Mouse (Mus musculus) heart, postnatal 10 days (tissue): ENCODE measurements around the gene Eps15. TPM values are rescaled to one million over a fixed set of nuclear protein-coding genes. Genes with fewer than 3 reads are reported as not detected.

Source experiments
- DNase-seq, 2 experiments: peaks; one replicate each; pipeline ENCODE4 v3.0.0; 2021
- intact Hi-C: fragments of 180-260 bp; cut with DNase I; formaldehyde crosslinking; loops from one replicate; pipeline ENCODE4 v1.15.1; 2025
- total RNA-seq, 2 experiments: library from RNA; stranded (reverse); gene quantifications; 2 replicates each; pipeline ENCODE4 v1.2.3; 2021

Eps15 gene
- total RNA-seq, 2 experiments from 2014 or later, result 51.5 to 54.9 TPM

DNA sequence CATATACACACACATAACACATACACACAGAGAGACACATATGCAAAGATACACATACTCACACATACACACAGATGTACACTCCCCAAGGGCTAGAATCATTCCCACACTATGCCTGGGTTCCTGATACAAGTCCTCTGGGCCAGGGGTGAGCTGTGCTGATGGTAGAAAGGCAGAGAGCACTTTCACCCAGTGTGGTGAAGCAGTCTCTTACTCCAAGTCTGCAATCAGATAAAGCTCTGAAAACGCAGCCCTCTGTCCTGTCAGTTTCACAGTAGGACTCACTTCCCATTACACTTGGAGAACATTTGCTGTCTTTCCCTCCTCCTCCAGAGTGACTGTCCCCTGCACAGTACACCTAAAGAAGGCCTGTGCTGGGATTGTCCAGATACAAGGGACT lies 147.0 kb downstream of the Eps15 start:
- intact Hi-C loops, result no loop called here
- DNase-seq, result no peak

- DNase-seq, result no peak
- intact Hi-C loops, result no loop called here
These were observed 150.2 kb downstream of the Eps15 start for GRCm38 (mm10) chr4:109430250-109430649.

GRCm38 (mm10) chr4:109430854-109431253 lies 150.8 kb downstream of the Eps15 start:
- peak; percentile 55 to 64 for DNase-seq
- intact Hi-C loops, result no loop called here

DNA sequence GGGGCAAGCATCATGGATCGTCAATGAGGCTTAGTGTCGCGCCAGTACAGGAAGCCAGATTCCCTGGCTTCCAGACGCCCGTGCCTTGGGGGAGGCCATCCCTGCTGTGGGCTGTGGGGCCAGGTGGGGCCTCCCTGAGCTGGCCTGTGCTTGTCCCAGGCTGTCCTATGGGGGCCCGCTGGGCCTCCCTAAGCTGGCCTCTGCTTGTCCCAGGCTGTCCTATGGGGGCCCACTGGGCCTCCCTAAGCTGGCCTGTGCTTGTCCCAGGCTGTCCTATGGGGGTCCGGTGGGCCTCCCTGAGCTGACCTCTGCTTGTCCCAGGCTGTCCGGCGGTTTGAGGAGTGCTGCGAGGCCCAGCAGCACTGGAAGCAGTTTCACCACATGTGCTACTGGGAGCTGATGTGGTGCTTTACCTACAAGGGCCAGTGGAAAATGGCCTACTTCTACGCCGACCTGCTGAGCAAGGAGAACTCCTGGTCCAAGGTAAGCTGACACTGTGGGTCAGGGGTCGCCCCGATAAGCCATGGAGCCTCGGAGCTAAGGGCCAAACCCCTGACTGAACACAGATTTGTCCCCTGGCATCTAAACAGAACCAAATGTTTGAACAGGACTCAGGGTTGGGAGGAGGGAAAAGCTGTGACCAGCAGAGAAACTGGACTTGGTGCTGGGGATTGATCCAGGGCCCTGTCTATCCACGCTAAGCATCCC lies 152.8 kb downstream of the Eps15 start:
- intact Hi-C loops, result no loop called here
- DNase-seq, result no peak

DNA sequence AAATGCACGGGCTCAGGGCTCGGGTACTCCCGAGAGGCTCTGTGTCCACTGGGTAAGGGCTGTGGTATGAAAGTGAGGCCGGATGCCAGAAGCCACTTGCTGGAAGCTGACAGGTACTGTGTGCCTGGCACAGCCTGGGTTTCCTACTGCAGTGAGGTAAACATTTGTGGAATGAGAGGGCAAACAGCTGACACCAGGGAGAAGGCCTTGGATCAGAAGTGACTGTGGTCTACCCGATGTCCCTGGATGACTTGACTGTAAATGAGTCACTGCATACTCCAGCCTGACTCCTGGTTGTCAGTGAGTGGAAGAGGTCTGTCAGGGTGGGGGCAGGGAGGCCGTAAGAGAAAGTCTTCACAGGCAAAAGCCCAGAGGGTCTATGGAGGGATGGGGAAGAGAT lies 153.6 kb downstream of the Eps15 start:
- intact Hi-C loops, result no loop called here

DNA sequence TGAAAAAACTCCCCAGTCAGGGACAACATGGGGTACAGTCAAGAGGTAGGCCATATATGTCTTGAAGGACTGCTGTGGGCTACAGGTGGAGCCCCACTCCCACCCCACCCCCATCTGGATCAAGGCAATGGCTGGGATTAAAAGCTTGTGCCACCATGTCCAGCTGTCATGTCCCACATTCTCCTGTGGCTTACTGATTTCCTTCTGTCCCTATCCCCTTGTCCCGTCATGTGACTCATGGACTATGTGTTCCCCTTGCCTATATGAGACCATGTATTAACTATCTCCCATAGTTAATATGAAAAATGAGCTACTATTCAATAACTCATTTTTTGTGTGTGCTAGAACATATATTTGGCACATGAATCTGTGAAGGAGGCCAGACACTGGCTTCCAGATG lies 154.2 kb downstream of the Eps15 start:
- no peak for DNase-seq
- intact Hi-C loops, result no loop called here

More for the DNA sequence above, 153.6 kb downstream of the Eps15 start:
- DNase-seq, result peak; percentile 81 to 86

Other genes starting within 250 kb of the Eps15 start
- 10 to 100 TPM; 86.2 to 92.2 TPM for gene Osbpl9, start 78.0 kb upstream of the Eps15 start, total RNA-seq
- under 1 TPM in 1 of 2 experiments, not detected in 1; 0.22 TPM for gene Calr4, start 45.8 kb upstream of the Eps15 start, total RNA-seq
- 1 to 10 TPM; 2.8 to 4.1 TPM for gene Ttc39a, start 126.4 kb downstream of the Eps15 start, total RNA-seq
- gene Rnf11, start 204.5 kb downstream of the Eps15 start, total RNA-seq, result 100 to 1,000 TPM; 107 to 112 TPM